Mouse (Mus musculus): ENCODE results near the gene Pdss2. TPM values are rescaled to one million over a fixed set of nuclear protein-coding genes. Genes with fewer than 3 reads are reported as not detected.

The Pdss2 gene
- 14.9 and 16.5 TPM in 2 replicates for polyA plus RNA-seq (2015; fragmentation: Nextera tagmentation; extraction: Ambion mirVana)

- peak within 1 kb of the TSS; percentile 94 for H3K27ac ChIP-seq (ENCODE audit: low read length)
- H3K4me2 ChIP-seq (ENCODE audit: low read depth, low read length), result peak within 1 kb of the TSS; percentile 62
- WGBS, result under 1% methylated on average over 50 of the region's 50 CpGs
- peak within 1 kb of the TSS; percentile 92 for H3K4me3 ChIP-seq (ENCODE audit: low read length)
- ATAC-seq, result peak; percentile 98
- H3K36me3 ChIP-seq (ENCODE audit: control insufficient read depth, insufficient read depth, low read length), result no peaks in the 10 kb centered on the region
- no peaks in the 10 kb centered on the region for H3K27me3 ChIP-seq (replicated peaks; ENCODE audit: control insufficient read depth, insufficient read depth, low read length)
- peak within 1 kb of the TSS; percentile 87 for H3K9ac ChIP-seq (ENCODE audit: low read depth, low read length)
- peaks cover 7% of the 10 kb centered on the region; the same call in 1 of the 2 replicates for H3K4me1 ChIP-seq (ENCODE audit: control insufficient read depth, insufficient read depth, low read length)
- no peaks in the 10 kb centered on the region for H3K9me3 ChIP-seq (ENCODE audit: control insufficient read depth, low read length)
Observed at GRCm38 (mm10) chr10:43220910-43221625, at the start of gene Pdss2. Pdss2 (plus strand) TSS chr10:43221486.

- WGBS, result 15% methylated on average over 7 of the region's 7 CpGs
- no peak for ATAC-seq
Observed at GRCm38 (mm10) chr10:43172066-43172465, 49.2 kb upstream of the Pdss2 start.

GRCm38 (mm10) chr10:43172554-43172953, 48.7 kb upstream of the Pdss2 start:
- ATAC-seq, result no peak
- Histone ChIP-seq H3K9me3 (ENCODE audit: control insufficient read depth, low read length) (no peaks in the 10 kb centered on the region), H3K4me3 (ENCODE audit: low read length) (peak overlapping the region; percentile 78), H3K27me3 (replicated peaks; ENCODE audit: control insufficient read depth, insufficient read depth, low read length) (peaks cover 23% of the 10 kb centered on the region), H3K27ac (ENCODE audit: low read length) (no peak overlapping the region), H3K9ac (ENCODE audit: low read depth, low read length) (no peak overlapping the region), H3K36me3 (ENCODE audit: control insufficient read depth, insufficient read depth, low read length) (no peaks in the 10 kb centered on the region), H3K4me2 (ENCODE audit: low read depth, low read length) (peak overlapping the region; percentile 96), H3K4me1 (ENCODE audit: control insufficient read depth, insufficient read depth, low read length) (peaks cover 8% of the 10 kb centered on the region)
- WGBS, result 9% methylated on average over 8 of the region's 8 CpGs

More at GRCm38 (mm10) chr10:43172066-43172465, 49.2 kb upstream of the Pdss2 start:
- no peaks in the 10 kb centered on the region for H3K9me3 ChIP-seq (ENCODE audit: control insufficient read depth, low read length)
- no peaks in the 10 kb centered on the region for H3K36me3 ChIP-seq (ENCODE audit: control insufficient read depth, insufficient read depth, low read length)
- H3K4me2 ChIP-seq (ENCODE audit: low read depth, low read length), result peak overlapping the region; percentile 96; the same call in 1 of the 2 replicates
- no peak overlapping the region for H3K9ac ChIP-seq (ENCODE audit: low read depth, low read length)
- H3K4me3 ChIP-seq (ENCODE audit: low read length), result no peak overlapping the region
- peaks cover 21% of the 10 kb centered on the region for H3K27me3 ChIP-seq (replicated peaks; ENCODE audit: control insufficient read depth, insufficient read depth, low read length)
- no peak overlapping the region for H3K27ac ChIP-seq (ENCODE audit: low read length)
- H3K4me1 ChIP-seq (ENCODE audit: control insufficient read depth, insufficient read depth, low read length), result peaks cover 8% of the 10 kb centered on the region

- Histone ChIP-seq H3K27me3 (replicated peaks; ENCODE audit: control insufficient read depth, insufficient read depth, low read length) (peaks cover 25% of the 10 kb centered on the region), H3K9me3 (ENCODE audit: control insufficient read depth, low read length) (no peaks in the 10 kb centered on the region), H3K4me2 (ENCODE audit: low read depth, low read length) (peak overlapping the region; percentile 96), H3K27ac (ENCODE audit: low read length) (no peak overlapping the region), H3K9ac (ENCODE audit: low read depth, low read length) (peak overlapping the region; percentile 73), H3K36me3 (ENCODE audit: control insufficient read depth, insufficient read depth, low read length) (no peaks in the 10 kb centered on the region), H3K4me1 (ENCODE audit: control insufficient read depth, insufficient read depth, low read length) (peaks cover 8% of the 10 kb centered on the region), H3K4me3 (ENCODE audit: low read length) (peak overlapping the region; percentile 78)
- peak; percentile 65 for ATAC-seq
- under 1% methylated on average over 53 of the region's 53 CpGs for WGBS
Observed at GRCm38 (mm10) chr10:43173141-43173827, 48.0 kb upstream of the Pdss2 start.

- Histone ChIP-seq H3K27ac (ENCODE audit: low read length) (peak overlapping the region; percentile 51), H3K27me3 (replicated peaks; ENCODE audit: control insufficient read depth, insufficient read depth, low read length) (peaks cover 25% of the 10 kb centered on the region), H3K4me2 (ENCODE audit: low read depth, low read length) (peak overlapping the region; percentile 96), H3K36me3 (ENCODE audit: control insufficient read depth, insufficient read depth, low read length) (no peaks in the 10 kb centered on the region), H3K9ac (ENCODE audit: low read depth, low read length) (peak overlapping the region; percentile 73), H3K9me3 (ENCODE audit: control insufficient read depth, low read length) (no peaks in the 10 kb centered on the region), H3K4me3 (ENCODE audit: low read length) (peak overlapping the region; percentile 78), H3K4me1 (ENCODE audit: control insufficient read depth, insufficient read depth, low read length) (peaks cover 8% of the 10 kb centered on the region)
- peak; percentile 54 for ATAC-seq
- WGBS, result 0% methylated on average over 31 of the region's 38 CpGs
Observed at GRCm38 (mm10) chr10:43173828-43174325, 47.4 kb upstream of the Pdss2 start.

GRCm38 (mm10) chr10:43174326-43175155, 46.7 kb upstream of the Pdss2 start, which contains the start of the genes Sobp and 9030612E09Rik:
Sobp (minus strand) TSS chr10:43174530.
9030612E09Rik (plus strand) TSS chr10:43174704.
- under 1% methylated on average over 59 of the region's 91 CpGs for WGBS
- peak within 1 kb of the TSS; percentile 51 for H3K27ac ChIP-seq (ENCODE audit: low read length)
- H3K4me1 ChIP-seq (ENCODE audit: control insufficient read depth, insufficient read depth, low read length), result peaks cover 8% of the 10 kb centered on the region
- ATAC-seq, result peak; percentile 86
- H3K4me3 ChIP-seq (ENCODE audit: low read length), result peak within 1 kb of the TSS; percentile 78
- peak within 1 kb of the TSS; percentile 73 for H3K9ac ChIP-seq (ENCODE audit: low read depth, low read length)
- H3K4me2 ChIP-seq (ENCODE audit: low read depth, low read length), result peak within 1 kb of the TSS; percentile 96
- H3K9me3 ChIP-seq (ENCODE audit: control insufficient read depth, low read length), result no peaks in the 10 kb centered on the region
- H3K36me3 ChIP-seq (ENCODE audit: control insufficient read depth, insufficient read depth, low read length), result no peaks in the 10 kb centered on the region
- H3K27me3 ChIP-seq (replicated peaks; ENCODE audit: control insufficient read depth, insufficient read depth, low read length), result peaks cover 29% of the 10 kb centered on the region

GRCm38 (mm10) chr10:43175156-43175601, 46.1 kb upstream of the Pdss2 start:
- H3K27me3 ChIP-seq (replicated peaks; ENCODE audit: control insufficient read depth, insufficient read depth, low read length), result peaks cover 29% of the 10 kb centered on the region
- H3K4me1 ChIP-seq (ENCODE audit: control insufficient read depth, insufficient read depth, low read length), result peaks cover 8% of the 10 kb centered on the region
- H3K4me2 ChIP-seq (ENCODE audit: low read depth, low read length), result peak overlapping the region; percentile 96
- H3K27ac ChIP-seq (ENCODE audit: low read length), result no peak overlapping the region
- H3K4me3 ChIP-seq (ENCODE audit: low read length), result peak overlapping the region; percentile 78
- no peaks in the 10 kb centered on the region for H3K9me3 ChIP-seq (ENCODE audit: control insufficient read depth, low read length)
- 0 out of 2 replicates have a peak, but pooled peaks have one; percentile 9 for ATAC-seq
- H3K9ac ChIP-seq (ENCODE audit: low read depth, low read length), result peak overlapping the region; percentile 73
- no peaks in the 10 kb centered on the region for H3K36me3 ChIP-seq (ENCODE audit: control insufficient read depth, insufficient read depth, low read length)
- 1% methylated on average over 18 of the region's 18 CpGs for WGBS

- WGBS, result 63% methylated on average over 5 of the region's 5 CpGs
- ATAC-seq, result no peak
Observed at GRCm38 (mm10) chr10:43180313-43180912, 40.9 kb upstream of the Pdss2 start.

More at GRCm38 (mm10) chr10:43180313-43180912, 40.9 kb upstream of the Pdss2 start:
- no peak overlapping the region for H3K27ac ChIP-seq (ENCODE audit: low read length)
- no peak overlapping the region for H3K9ac ChIP-seq (ENCODE audit: low read depth, low read length)
- H3K4me3 ChIP-seq (ENCODE audit: low read length), result no peak overlapping the region
- H3K4me2 ChIP-seq (ENCODE audit: low read depth, low read length), result no peak overlapping the region
- H3K36me3 ChIP-seq (ENCODE audit: control insufficient read depth, insufficient read depth, low read length), result no peaks in the 10 kb centered on the region
- H3K9me3 ChIP-seq (ENCODE audit: control insufficient read depth, low read length), result no peaks in the 10 kb centered on the region
- H3K27me3 ChIP-seq (replicated peaks; ENCODE audit: control insufficient read depth, insufficient read depth, low read length), result peaks cover 12% of the 10 kb centered on the region
- 0 out of 2 replicates have a peak, but pooled peaks cover under 1% of the 10 kb centered on the region for H3K4me1 ChIP-seq (ENCODE audit: control insufficient read depth, insufficient read depth, low read length)

Measured in intestine, embryonic 16.5 days (tissue).